Mouse (Mus musculus): ENCODE data around the gene Slc9a9. TPM values are rescaled to one million over a fixed set of nuclear protein-coding genes. Genes with fewer than 3 reads are reported as not detected.

Slc9a9 gene
- polyA plus RNA-seq, 1 experiment: 6.1 TPM

- no peak for DNase-seq (ENCODE audit: low spot score)
These were observed 168.8 kb downstream of the Slc9a9 start for GRCm38 (mm10) chr9:94838479-94839031.

GRCm38 (mm10) chr9:94839204-94839603, 169.5 kb downstream of the Slc9a9 start:
- DNase-seq (ENCODE audit: low spot score): no peak

DNA sequence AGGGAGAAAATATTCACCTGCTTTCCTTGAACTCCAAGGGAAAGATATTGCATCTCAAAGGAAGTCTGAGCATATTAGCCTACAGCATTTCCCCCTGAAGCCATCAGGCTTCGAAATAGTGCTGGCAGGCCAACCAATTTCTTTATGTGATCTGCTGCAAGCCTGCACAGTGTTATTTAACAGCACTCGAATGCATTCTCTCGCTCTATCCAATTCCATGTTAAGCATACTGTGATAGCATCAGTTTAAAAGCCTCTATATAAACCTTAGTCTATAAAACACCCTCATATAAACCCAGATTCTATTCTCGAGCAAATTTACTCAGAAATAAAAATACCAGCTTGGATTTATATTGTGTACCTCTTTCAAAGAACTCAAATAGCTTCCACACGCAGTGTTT, 170.7 kb downstream of the Slc9a9 start:
- DNase-seq (ENCODE audit: low spot score): no peak

- DNase-seq (ENCODE audit: low spot score): no peak
These were observed 171.3 kb downstream of the Slc9a9 start for GRCm38 (mm10) chr9:94840972-94841371.

GRCm38 (mm10) chr9:94844176-94844575, 174.5 kb downstream of the Slc9a9 start:
- no peak for DNase-seq (ENCODE audit: low spot score)

DNA sequence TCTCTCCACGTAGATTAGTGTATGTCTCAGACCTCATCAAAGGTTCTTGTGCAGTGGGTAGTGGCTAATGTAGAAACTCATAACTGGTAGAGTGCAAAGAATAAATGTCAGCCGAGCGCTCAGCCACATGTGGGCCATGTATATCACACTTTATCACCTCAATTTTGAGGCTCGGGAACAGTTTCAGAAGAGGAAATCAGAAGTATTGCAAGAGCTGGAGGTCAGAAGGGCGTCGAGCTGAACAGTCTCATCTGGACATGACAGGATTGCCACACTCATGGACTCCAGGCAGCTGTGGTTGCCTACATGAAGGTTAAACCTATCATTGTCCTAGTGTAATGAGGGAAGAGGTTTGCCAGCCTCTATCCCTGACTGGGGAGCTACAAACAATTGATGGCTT, 177.9 kb downstream of the Slc9a9 start:
- no peak for DNase-seq (ENCODE audit: low spot score)

DNA sequence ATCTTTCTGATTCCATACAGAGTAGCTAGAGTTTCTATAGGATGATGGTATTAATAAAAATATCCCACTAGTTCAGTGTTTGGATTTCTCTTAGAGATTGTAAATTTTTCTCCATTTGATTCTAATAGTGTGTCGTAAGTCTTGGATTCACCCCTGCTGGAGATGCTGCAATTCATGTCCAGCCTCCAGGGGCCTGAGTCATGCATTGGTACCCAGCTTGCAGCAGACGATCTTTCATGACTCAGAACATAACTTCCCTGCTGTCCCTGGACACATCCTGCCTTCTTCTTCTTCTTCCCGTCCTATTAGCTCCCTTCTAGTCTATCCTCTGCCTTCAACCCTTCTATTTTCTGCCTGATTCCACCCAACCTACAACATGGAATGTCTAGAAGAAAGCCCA, 181.8 kb downstream of the Slc9a9 start:
- no peak for DNase-seq (ENCODE audit: low spot score)

GRCm38 (mm10) chr9:94856093-94856492, 186.4 kb downstream of the Slc9a9 start:
- DNase-seq (ENCODE audit: low spot score): no peak

GRCm38 (mm10) chr9:94868557-94868956, 198.8 kb downstream of the Slc9a9 start:
- no peak for DNase-seq (ENCODE audit: low spot score)

GRCm38 (mm10) chr9:94869023-94869799, 199.5 kb downstream of the Slc9a9 start:
- DNase-seq (ENCODE audit: low spot score): no peak

- DNase-seq (ENCODE audit: low spot score): no peak
These were observed 212.8 kb downstream of the Slc9a9 start for GRCm38 (mm10) chr9:94882517-94882916.

GRCm38 (mm10) chr9:94883435-94883834, 213.7 kb downstream of the Slc9a9 start:
- DNase-seq (ENCODE audit: low spot score): no peak

- no peak for DNase-seq (ENCODE audit: low spot score)
These were observed 215.4 kb downstream of the Slc9a9 start for GRCm38 (mm10) chr9:94885151-94885550.

DNA sequence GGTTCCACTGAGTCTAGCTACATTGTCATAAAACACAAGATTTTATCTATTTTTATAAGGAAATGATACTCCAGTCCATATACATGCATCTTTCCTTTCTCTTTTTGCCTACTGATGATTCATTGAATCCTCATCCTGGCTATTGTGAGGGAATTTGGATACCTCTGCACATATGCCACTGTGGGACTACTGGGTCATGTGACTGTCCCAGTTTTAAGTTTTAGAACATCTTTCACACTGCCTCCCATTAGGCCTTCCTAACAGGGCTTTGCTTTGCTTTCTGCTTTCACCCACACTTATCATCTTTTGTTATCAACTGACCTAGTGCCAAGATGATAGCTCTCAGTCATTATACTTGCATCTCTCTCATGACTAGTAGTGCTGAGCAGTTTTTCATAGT, 219.9 kb downstream of the Slc9a9 start:
- DNase-seq (ENCODE audit: low spot score): no peak

- no peak for DNase-seq (ENCODE audit: low spot score)
These were observed 226.2 kb downstream of the Slc9a9 start for GRCm38 (mm10) chr9:94895882-94896281.

GRCm38 (mm10) chr9:94904180-94904579, 234.5 kb downstream of the Slc9a9 start:
- DNase-seq (ENCODE audit: low spot score): no peak

DNA sequence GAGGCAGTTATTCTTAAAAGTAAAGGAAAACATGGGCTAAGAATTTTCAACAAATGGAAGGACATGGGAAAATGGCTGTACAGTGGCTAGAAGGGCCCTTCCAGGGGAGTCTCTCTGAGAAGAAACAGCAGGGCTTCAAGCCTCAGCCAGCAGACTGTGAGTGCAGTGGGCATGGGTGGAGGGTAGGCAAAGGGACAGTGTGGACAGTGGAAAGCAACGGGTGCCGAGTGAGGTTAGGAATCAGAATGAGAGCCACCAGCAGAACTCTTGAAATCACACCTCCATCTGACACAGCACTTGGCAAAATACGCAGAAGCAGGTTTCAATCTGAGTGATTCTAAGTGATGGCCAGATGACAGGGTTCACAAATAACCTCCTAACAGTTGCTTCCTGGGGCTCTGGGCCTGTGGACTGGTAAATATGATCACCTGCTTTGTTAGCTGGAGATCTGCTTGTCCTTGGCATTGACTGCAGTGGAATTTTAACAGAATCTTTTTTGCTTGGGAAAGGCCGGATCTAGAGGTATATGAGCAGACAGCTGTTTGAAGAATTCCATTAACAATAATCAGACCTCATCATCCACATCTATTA, 237.4 kb downstream of the Slc9a9 start:
- no peak for DNase-seq (ENCODE audit: low spot score)

DNA sequence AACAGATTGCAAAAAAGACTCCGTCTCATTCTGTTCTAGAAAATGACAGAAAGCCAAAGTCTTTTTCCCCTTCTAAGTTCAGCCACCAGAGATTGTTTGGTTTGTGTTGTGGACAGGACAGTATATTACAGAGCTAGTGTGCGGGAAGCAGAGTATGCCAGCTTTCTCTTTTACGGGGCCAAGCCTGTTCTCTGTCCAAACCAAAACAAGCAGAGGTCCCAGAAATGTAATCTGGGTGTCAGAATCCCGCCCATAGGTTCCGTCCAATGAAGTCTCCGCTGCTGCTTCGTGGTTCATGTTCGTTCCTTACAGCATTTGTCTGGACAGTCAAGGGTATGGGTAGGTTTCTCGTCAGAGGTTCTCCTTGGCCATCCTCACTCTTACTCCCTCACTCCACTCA, 242.4 kb downstream of the Slc9a9 start:
- no peak for DNase-seq (ENCODE audit: low spot score)

DNA sequence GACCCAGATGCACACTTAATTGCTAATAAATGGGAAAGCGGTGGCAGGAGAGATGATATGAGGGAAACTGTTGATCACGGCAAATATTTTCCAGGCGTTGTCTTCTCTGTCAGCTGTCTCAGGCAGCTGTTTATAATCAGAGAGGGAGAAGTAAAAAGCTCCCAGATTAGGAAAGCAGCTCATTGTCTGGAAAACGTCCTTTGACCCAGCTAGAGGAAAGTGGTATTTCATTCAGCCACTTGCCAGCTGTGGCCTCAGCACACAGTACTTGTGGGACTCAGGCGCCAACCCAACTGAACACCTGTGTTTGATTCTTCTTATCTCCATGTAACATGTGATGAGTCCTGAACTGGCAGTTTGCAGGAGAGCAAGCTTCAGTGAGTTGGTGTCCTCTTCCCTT, 252.4 kb downstream of the Slc9a9 start:
- no peak for DNase-seq (ENCODE audit: low spot score)

GRCm38 (mm10) chr9:94925845-94926244, 256.1 kb downstream of the Slc9a9 start:
- DNase-seq (ENCODE audit: low spot score): no peak

DNA sequence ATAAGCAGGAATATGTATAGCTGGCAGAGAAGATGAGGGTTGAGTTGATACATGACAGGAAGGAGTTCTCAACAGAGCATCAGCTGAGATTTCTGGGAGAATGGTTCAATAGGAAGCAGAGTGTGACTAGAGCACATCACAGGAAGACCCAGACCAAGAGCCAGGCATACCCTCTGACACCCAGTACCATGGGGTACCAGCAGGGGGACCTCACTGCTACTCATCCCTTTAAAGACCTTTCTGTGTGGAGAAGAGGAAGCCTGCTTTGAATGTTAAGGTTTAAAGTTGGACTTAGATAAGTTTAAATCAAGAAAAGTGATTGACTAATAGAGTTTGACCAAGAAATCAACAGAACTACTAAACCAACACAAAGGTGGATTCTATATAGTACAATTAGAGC, 257.4 kb downstream of the Slc9a9 start:
- no peak for DNase-seq (ENCODE audit: low spot score)

DNA sequence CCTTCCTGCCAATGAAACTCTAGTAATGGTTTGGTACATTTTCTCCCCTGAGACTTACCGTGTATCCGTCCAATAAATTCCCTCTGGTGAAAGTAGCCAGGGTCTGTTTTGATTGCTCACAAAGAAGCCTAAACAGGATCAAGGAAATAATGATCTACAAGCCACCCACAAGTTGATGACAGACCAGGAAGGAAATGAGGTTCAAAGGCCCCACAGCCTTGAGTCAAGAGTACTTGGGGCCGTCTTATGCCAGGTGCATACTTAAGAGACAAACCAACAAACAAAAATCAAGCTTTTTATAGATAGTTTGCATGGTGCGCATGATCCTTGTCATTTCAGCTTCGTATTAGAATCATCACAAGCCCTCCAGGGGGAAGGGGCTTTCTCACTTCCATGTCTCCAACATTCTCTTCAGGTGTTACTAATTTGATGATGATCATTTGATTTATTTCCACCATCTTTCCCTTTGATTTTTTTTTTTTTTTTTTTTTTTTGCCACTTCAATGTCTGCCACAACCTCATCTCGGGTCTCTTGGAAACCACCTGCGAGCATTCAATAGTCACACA, 275.9 kb downstream of the Slc9a9 start:
- DNase-seq (ENCODE audit: low spot score): no peak

DNA sequence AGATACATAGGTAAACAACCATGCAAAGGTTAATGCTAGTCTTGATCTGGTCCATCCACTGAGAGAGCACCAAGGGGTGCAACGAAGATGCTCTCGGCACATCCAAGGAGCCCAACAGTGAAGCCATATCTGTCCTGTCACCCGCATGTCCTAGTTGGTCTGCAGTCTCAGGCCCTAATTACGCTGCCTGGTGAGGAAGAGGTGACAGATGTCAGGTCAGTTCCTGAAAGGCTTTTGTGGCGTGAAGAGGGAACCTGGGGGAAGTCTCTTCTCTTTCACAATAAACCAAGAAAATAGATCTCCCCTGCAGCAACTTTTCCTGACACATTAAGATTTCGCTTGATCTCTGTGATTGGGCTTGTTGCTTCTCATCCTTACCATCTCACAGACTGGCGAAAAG, 277.5 kb downstream of the Slc9a9 start:
- DNase-seq (ENCODE audit: low spot score): no peak
